Mouse (Mus musculus): ENCODE data around the gene Irs1.

The Irs1 gene

GRCm38 (mm10) chr1:82288421-82288990 is 2.7 kb downstream of the Irs1 start:
- no peak for DNase-seq (ENCODE audit: low spot score)

GRCm38 (mm10) chr1:82287776-82288325 is 3.4 kb downstream of the Irs1 start:
- no peak for DNase-seq (ENCODE audit: low spot score)

GRCm38 (mm10) chr1:82287052-82287775 is 4.0 kb downstream of the Irs1 start:
- no peak for DNase-seq (ENCODE audit: low spot score)

- no peak for DNase-seq (ENCODE audit: low spot score)
Observed at GRCm38 (mm10) chr1:82286190-82287051, 4.8 kb downstream of the Irs1 start.

GRCm38 (mm10) chr1:82285461-82286189 is 5.6 kb downstream of the Irs1 start:
- no peak for DNase-seq (ENCODE audit: low spot score)

- peak; percentile 7 for DNase-seq (ENCODE audit: low spot score)
Observed at GRCm38 (mm10) chr1:82284403-82284802, 6.8 kb downstream of the Irs1 start.

GRCm38 (mm10) chr1:82283901-82284301 is 7.3 kb downstream of the Irs1 start:
- DNase-seq (ENCODE audit: low spot score): peak; percentile 15

GRCm38 (mm10) chr1:82282992-82283611 is 8.1 kb downstream of the Irs1 start:
- peak; percentile 81 for DNase-seq (ENCODE audit: low spot score)

GRCm38 (mm10) chr1:82281823-82282222 is 9.4 kb downstream of the Irs1 start:
- DNase-seq (ENCODE audit: low spot score): no peak

- DNase-seq (ENCODE audit: low spot score): no peak
Observed at GRCm38 (mm10) chr1:82279768-82280167, 11.4 kb downstream of the Irs1 start.

- DNase-seq (ENCODE audit: low spot score): no peak
Observed at GRCm38 (mm10) chr1:82274361-82274760, 16.9 kb downstream of the Irs1 start.

GRCm38 (mm10) chr1:82273529-82273928 is 17.7 kb downstream of the Irs1 start:
- no peak for DNase-seq (ENCODE audit: low spot score)

- DNase-seq (ENCODE audit: low spot score): no peak
Observed at GRCm38 (mm10) chr1:82272231-82272630, 19.0 kb downstream of the Irs1 start.

- DNase-seq (ENCODE audit: low spot score): no peak
Observed at GRCm38 (mm10) chr1:82267547-82267946, 23.7 kb downstream of the Irs1 start.

GRCm38 (mm10) chr1:82262331-82262730 is 28.9 kb downstream of the Irs1 start:
- DNase-seq (ENCODE audit: low spot score): no peak

- no peak for DNase-seq (ENCODE audit: low spot score)
Observed at GRCm38 (mm10) chr1:82261638-82262037, 29.6 kb downstream of the Irs1 start.

GRCm38 (mm10) chr1:82261053-82261618 is 30.1 kb downstream of the Irs1 start:
- DNase-seq (ENCODE audit: low spot score): no peak

GRCm38 (mm10) chr1:82260055-82260454 is 31.2 kb downstream of the Irs1 start:
- DNase-seq (ENCODE audit: low spot score): no peak

GRCm38 (mm10) chr1:82258331-82258730 is 32.9 kb downstream of the Irs1 start:
- DNase-seq (ENCODE audit: low spot score): no peak

GRCm38 (mm10) chr1:82257457-82257856 is 33.8 kb downstream of the Irs1 start:
- DNase-seq (ENCODE audit: low spot score): no peak

GRCm38 (mm10) chr1:82253789-82254445 is 37.3 kb downstream of the Irs1 start:
- no peak for DNase-seq (ENCODE audit: low spot score)

Measured in ovary, postnatal 14 days (tissue).